Mouse (Mus musculus): ENCODE measurements around the gene Tspan9.
A peak's percentile ranks its signal among the peaks of the same experiment; 100 is the strongest.

Tspan9 gene

GRCm38 (mm10) chr6:127924750-127925149 lies 218.6 kb downstream of the Tspan9 start:
- no peak for DNase-seq (ENCODE audit: low read depth, low spot score)

- DNase-seq (ENCODE audit: low read depth, low spot score): no peak
These were observed 220.1 kb downstream of the Tspan9 start for GRCm38 (mm10) chr6:127923296-127923695.

GRCm38 (mm10) chr6:127921996-127922395 lies 221.4 kb downstream of the Tspan9 start:
- DNase-seq (ENCODE audit: low read depth, low spot score): no peak

- DNase-seq (ENCODE audit: low read depth, low spot score): peak; percentile 75
These were observed 222.7 kb downstream of the Tspan9 start for GRCm38 (mm10) chr6:127920652-127921051.

GRCm38 (mm10) chr6:127919491-127919890 lies 223.9 kb downstream of the Tspan9 start:
- no peak for DNase-seq (ENCODE audit: low read depth, low spot score)

- DNase-seq (ENCODE audit: low read depth, low spot score): no peak
These were observed 225.7 kb downstream of the Tspan9 start for GRCm38 (mm10) chr6:127917712-127918111.

GRCm38 (mm10) chr6:127916993-127917392 lies 226.4 kb downstream of the Tspan9 start:
- no peak for DNase-seq (ENCODE audit: low read depth, low spot score)

GRCm38 (mm10) chr6:127912938-127913337 lies 230.5 kb downstream of the Tspan9 start:
- no peak for DNase-seq (ENCODE audit: low read depth, low spot score)

- no peak for DNase-seq (ENCODE audit: low read depth, low spot score)
These were observed 231.7 kb downstream of the Tspan9 start for GRCm38 (mm10) chr6:127911687-127912086.
